Mouse (Mus musculus): ENCODE data around the gene Gm45808.
"Not testable (repeated sequence)": the region's sequence is repeated elsewhere in the genome, so short reads cannot be mapped to it uniquely, and the experiment has no call there.

Gene Gm45808

DNA sequence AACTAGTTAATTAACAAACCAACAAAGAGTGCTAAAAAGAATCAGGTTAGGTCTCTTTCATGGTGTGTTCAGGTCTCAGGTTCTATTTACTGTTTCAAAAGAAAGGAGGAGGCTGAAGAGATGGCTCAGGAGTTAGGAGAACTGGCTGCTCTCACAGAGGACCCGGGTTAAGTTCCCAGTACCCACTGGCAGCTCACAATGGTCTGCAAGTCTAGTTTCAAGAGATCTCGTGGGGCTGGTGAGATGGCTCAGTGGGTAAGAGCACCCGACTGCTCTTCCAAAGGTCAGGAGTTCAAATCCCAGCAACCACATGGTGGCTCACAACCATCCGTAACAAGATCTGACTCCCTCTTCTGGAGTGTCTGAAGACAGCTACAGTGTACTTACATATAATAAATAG, 6.3 kb downstream of the Gm45808 start:
- in situ Hi-C loops (cut with MboI; ENCODE audit: low pct_unique_long_range_greater_than_20kb in 1 of 2, low sequenced_read_pairs in 2 of 2, unreplicated experiment in 1 of 2) = not testable (repeated sequence)

DNA sequence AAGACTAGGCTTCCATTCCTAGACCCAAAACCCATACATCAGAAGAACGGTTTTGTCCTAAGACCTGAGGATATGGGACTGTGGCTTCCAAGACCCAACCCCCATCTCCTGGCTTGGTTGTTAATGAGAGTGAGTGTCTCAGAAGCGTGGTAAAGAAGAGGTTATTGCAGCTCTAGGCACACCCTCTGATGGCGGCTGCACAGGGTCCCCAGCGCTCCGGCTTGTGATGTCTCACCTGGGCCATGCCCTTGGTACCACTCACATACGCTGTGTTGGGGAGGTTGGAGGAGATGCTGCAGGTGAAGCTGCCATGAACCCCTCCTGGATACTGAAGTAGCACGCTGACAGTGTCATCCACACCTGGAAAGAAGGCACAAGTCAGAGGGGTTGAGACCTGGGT, 7.8 kb downstream of the Gm45808 start:
- in situ Hi-C loops (cut with MboI; ENCODE audit: low pct_unique_long_range_greater_than_20kb in 1 of 2, low sequenced_read_pairs in 2 of 2, unreplicated experiment in 1 of 2) = no loop called here

DNA sequence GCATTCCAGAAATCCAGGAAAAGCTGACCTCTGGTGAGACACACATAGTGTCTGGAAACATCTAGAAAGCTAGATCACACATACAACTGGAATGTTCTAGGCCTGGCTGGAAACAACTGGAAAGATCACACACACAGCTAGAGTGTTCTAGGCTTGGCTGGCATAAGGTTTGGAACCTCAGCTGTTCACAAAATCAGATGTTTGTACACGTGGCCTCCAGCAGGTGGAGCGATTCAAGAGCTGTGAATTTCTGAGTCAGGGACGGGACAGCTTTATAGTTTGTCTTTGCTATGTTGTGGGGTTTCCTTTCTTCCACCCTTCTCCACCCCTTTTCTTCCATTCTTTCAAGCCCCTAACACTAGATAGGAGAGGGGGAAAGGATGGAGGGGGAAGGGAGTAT, 9.6 kb downstream of the Gm45808 start:
- in situ Hi-C loops (cut with MboI; ENCODE audit: low pct_unique_long_range_greater_than_20kb in 1 of 2, low sequenced_read_pairs in 2 of 2, unreplicated experiment in 1 of 2) = no loop called here

DNA sequence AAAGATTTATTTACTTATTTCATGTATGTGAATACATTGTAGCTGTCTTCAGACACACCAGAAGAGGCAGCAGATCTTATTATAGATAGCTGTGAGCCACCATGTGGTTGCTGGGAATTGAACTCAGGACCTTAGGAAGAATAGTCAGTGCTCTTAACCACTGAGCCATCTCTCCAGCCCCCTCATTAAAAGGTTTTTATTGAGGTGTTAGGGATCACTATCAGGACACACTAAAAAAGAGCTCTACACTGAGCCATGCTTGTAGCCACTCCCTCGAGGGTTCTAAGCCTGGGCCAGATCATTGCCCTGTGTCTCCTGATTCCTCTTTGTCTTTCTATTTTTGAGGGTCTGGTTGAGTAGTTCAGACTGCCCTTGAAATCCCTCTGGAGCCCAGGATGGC, 10.2 kb downstream of the Gm45808 start:
- in situ Hi-C loops (cut with MboI; ENCODE audit: low pct_unique_long_range_greater_than_20kb in 1 of 2, low sequenced_read_pairs in 2 of 2, unreplicated experiment in 1 of 2) = no loop called here

DNA sequence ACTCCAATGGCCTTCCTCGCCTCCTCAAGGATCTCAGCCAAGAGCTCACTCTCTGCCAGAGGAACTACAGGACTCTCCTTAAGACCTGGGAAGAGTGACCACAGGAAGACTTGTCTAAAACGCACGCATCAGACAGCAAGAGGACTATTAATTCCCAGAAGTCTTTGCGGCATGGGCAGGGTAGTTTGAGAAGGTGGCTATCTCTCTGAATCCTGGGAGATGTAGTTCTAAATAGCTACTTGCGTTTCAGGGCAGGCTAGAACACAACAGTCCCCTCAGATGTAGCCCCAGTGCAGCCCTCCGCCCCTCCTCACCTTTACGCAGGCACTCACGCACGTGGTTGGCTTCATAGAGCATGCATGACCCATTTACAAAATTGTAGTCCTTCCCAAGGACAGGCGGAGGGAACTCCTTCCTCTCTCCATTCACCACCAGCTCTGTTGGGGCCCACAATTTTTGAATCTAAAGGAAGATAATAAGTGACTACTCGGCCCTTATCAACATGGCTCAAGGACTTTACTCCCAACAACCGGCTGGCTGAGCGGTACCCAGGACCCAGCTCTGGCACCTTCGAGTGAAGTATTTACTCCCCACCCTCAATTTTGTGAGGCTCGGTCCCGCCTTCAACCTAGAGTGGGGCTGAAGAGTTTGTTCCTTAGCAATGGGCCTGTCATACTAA, 11.2 kb downstream of the Gm45808 start:
- in situ Hi-C loops (cut with MboI; ENCODE audit: low pct_unique_long_range_greater_than_20kb in 1 of 2, low sequenced_read_pairs in 2 of 2, unreplicated experiment in 1 of 2) = no loop called here

DNA sequence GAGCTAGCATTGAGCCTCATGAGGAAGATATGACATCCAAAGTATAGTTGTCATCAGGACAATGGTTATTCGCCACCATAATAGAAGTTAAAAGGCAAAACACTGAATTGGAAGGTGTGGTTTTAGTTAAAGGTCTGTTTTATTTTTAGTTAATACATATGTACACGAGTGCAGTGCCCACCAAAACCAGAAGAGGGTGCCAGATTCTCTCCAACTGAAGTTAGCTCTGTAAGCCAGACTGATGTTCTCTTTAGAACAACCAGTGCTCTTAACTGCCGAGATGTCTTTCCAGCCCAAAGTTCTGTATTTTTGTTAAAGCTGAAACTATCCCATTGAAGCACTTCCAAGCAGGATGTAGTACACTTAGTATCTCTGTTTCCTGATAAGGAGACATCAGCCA, 15.7 kb downstream of the Gm45808 start:
- in situ Hi-C loops (cut with MboI; ENCODE audit: low pct_unique_long_range_greater_than_20kb in 1 of 2, low sequenced_read_pairs in 2 of 2, unreplicated experiment in 1 of 2) = no loop called here

DNA sequence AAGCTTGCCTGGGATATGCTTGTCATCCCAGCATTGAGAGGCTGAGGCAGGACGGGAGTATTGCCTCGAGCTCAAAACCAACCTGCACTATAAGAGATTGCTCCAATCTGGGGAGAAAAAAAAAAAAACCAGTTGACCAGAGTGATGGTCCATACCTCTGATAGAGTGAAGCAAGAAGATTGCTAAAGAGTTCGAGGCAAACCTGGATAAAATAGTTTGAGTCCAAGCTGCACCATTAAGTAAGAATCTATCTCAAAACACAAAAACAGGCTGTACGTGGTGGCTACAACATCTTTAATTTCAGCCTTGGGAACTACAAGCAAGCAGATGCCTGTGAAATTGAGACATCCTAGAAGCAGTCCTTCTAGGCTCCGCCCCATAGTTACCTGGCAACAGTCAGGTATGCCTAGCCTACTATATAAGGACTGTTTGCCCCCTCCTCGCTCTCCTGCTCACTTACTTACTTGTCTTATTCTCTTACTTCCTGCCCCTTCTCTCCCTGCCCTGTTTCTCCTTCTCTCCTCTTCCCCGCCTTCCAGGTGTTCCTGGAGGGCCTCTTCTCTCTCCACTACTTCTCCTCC, 19.4 kb downstream of the Gm45808 start:
- in situ Hi-C loops (cut with MboI; ENCODE audit: low pct_unique_long_range_greater_than_20kb in 1 of 2, low sequenced_read_pairs in 2 of 2, unreplicated experiment in 1 of 2) = loop anchor here in 1 of 2 experiments (5.0 kb wide), 1 partner anchor 125 kb away; no protein-coding TSS in a partner anchor

DNA sequence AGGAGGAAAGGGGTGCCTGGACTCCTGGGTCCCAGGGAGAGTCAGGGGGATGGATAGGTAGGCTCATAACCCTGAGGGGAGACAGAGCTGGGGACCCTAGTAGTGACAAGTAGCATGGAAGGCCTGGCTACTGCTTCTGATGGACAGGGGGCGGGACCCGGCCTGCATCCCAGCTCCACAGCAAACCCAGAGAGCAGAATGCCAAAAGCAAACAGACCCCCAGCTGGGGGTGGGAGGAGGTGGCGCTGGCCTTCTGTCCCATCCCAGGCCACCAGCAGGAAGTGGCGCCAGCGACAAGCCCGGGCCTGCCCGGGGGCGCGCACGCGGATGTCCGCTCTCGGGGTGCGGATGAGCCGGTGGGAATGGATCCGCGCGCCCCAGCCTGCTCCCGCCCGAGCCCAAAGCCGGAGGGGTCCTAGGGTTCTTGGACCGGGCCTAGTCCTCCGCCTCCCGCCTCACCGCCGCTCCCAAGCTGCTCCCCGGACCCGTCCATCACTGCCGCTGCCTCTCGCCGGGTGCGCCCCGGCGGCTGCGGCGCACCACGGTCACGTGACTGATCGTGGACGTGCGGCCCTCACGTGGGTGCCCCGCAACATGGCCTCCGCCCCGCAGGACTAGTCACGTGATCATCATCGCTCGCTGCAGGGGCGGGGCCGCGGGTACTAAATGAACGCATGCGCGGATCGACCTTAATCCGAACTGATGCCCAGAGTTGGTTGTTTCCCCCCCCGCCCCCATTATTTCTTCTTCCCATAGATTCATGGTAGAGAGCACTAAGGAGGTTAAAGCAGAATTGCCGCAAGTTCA, 20.1 kb downstream of the Gm45808 start, which contains the start of gene Bax:
TSS of gene Bax (minus strand) at position 616 of the 807 bp plus-strand sequence.
- in situ Hi-C loops (cut with MboI; ENCODE audit: low pct_unique_long_range_greater_than_20kb in 1 of 2, low sequenced_read_pairs in 2 of 2, unreplicated experiment in 1 of 2) = loop anchor here in 1 of 2 experiments (5.0 kb wide), 1 partner anchor 126 kb away; no protein-coding TSS in a partner anchor

DNA sequence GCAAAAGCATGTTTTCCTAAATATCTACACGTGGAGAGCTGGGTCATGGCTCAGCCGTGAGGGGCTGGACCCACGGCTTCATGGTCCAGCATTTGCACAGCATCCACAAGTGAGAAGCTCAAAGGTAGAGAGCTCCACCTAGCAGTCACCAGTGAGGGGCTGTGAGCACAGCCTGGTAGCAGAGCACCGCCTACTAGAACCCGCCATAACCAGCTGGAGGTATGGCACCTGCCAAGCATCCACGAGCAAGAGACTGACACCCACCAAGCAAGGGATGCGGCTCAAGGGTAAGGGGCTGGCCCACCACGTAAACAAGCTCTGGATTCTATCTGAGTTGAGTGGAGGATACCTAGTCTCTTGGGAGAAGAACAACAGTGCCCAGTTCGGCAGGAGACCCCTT, 21.1 kb downstream of the Gm45808 start:
- in situ Hi-C loops (cut with MboI; ENCODE audit: low pct_unique_long_range_greater_than_20kb in 1 of 2, low sequenced_read_pairs in 2 of 2, unreplicated experiment in 1 of 2) = loop anchor here in 1 of 2 experiments (5.0 kb wide), 1 partner anchor 127 kb away; no protein-coding TSS in a partner anchor

DNA sequence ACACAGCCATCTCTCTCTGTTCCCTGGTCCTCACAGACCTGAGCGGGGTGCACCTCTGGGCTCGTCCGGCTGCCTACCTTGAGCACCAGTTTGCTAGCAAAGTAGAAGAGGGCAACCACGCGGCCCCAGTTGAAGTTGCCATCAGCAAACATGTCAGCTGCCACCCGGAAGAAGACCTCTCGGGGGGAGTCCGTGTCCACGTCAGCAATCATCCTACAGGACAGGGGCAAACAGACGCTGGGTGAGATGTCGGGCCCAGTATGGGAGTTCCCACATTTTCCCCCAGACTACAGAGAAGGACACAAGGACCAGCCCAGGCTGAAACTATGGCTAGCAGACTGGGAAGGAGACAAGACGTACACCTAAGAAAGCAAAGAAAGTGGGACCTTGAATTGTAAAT, 21.5 kb downstream of the Gm45808 start:
- in situ Hi-C loops (cut with MboI; ENCODE audit: low pct_unique_long_range_greater_than_20kb in 1 of 2, low sequenced_read_pairs in 2 of 2, unreplicated experiment in 1 of 2) = loop anchor here in 1 of 2 experiments (5.0 kb wide), 1 partner anchor 127 kb away; no protein-coding TSS in a partner anchor

DNA sequence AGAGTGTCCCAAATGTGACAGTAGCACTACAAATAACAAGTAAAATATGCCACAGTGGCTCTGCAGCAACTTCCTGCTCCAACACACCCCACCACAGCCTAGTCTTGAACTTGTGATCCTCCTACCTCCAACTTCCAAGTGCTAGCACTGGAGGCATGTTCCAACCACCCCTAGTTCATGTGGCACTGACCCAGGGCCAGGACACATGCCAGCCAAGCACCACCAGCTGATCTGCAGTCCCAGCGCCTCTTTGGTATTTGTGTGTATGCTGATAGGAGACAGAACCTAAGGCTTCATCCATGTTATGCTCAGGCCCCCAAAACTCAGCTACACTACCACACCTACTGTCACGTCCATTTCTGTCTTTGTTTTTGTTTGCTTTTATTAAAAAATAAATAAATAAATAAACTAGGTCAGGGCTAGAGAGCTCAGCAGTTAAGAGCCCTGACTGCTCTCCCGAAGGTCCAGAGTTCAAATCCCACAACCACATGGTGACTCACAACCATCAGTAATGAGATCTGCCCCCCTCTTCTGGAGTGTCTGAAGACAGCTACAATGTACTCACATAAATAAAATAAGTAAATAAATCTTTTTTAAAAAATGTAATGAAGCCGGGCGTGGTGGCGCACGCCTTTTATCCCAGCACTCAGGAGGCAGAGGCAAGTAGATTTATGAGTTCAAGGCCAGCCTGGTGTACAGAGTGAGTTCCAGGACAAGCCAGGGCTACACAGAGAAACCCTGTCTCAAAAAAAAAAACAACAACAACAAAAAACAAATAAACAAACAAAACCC, 22.4 kb downstream of the Gm45808 start:
- in situ Hi-C loops (cut with MboI; ENCODE audit: low pct_unique_long_range_greater_than_20kb in 1 of 2, low sequenced_read_pairs in 2 of 2, unreplicated experiment in 1 of 2) = no loop called here

DNA sequence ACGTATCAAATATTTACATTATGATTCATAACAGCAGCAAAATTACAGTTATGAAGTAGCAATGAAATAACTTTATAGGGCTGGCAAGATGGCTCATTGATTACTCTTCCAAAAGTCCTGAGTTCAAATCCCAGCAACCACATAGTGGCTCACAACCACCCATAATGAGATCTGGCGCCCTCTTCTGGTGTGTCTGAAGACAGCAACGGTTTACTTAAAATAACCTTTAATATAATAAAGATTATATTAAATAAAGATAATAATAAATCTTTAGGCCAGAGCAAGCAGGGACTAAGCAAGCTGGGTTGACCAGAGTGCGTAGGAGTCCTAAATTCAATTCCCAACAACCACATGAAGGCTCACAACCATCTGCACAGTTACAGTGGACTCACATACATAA, 23.7 kb downstream of the Gm45808 start:
- in situ Hi-C loops (cut with MboI; ENCODE audit: low pct_unique_long_range_greater_than_20kb in 1 of 2, low sequenced_read_pairs in 2 of 2, unreplicated experiment in 1 of 2) = not testable (repeated sequence)

DNA sequence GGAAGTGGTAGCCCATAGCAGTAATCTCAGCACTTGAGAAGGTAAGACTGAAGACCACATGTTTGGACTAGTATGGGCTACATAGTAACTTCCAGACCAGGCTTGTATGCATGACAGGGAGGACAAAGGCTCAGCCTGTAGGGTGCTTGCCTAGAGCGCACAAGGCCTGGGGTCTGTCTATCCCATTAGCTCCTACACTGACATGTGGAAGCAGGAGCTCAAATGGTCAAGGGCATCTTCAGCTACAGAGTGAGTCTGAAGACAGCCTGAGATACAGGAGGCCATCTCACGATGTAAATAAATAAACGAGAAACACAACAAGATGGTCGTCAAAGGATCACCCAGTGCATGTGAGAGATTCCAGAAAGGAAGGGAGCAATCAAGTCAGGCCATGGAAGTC, 24.3 kb downstream of the Gm45808 start:
- in situ Hi-C loops (cut with MboI; ENCODE audit: low pct_unique_long_range_greater_than_20kb in 1 of 2, low sequenced_read_pairs in 2 of 2, unreplicated experiment in 1 of 2) = no loop called here

DNA sequence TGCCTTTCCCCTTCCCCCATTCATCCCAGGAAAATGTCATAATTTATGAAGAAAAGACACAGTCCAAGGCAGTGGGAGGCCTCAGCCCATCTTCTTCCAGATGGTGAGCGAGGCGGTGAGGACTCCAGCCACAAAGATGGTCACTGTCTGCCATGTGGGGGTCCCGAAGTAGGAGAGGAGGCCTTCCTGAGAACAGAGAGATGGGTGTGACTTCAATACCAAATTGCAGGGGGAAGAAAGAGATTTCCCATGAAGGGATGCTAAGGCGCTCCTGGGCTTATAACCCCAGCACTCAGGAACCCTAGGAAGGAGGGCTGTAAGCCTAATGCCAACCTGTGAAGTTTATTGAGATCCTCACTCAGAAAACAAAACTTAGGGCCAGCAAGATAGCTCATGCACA, 24.8 kb downstream of the Gm45808 start:
- in situ Hi-C loops (cut with MboI; ENCODE audit: low pct_unique_long_range_greater_than_20kb in 1 of 2, low sequenced_read_pairs in 2 of 2, unreplicated experiment in 1 of 2) = no loop called here

DNA sequence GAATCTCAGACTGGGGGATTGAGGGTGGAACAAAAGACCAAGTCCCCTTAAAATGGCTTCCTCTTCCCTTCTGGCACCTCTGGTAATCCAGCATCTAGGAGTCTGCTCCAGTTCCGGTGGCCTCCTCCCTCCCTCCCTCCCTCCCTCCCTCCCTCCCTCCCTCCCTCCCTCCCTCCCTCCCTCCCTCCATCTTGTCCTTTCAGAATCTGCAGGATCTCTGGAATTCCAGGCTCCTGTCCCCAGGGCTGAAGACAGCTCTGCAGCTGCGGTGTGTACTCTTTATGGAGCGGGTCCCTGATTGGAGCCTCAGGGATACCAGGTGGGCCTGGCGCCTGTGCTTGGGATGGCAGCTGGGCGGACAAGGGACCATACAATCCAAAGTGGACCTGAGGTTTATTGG, 25.3 kb downstream of the Gm45808 start:
- in situ Hi-C loops (cut with MboI; ENCODE audit: low pct_unique_long_range_greater_than_20kb in 1 of 2, low sequenced_read_pairs in 2 of 2, unreplicated experiment in 1 of 2) = no loop called here

DNA sequence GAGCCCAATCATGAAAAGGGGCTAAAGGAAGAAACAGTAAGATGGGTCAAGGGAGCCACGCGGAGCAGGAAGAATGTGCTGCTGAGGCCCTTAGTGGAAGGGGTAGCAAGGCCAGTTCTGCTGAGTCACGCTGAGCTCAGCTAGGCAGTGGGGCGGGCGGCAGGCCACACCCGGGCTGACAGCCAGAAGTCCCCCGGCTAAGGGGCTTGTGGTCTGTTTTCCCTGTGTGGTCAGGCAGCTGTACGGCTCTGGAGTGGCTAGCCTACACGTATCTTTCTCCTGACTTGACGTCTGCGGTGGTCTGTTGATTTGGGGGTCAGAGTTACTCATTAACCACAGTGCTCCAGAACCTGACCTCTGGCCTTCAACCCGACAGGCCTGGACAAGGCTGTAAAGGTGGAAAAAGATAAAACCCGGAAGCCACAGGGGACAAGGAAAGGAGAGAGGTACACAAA, 25.7 kb downstream of the Gm45808 start:
- in situ Hi-C loops (cut with MboI; ENCODE audit: low pct_unique_long_range_greater_than_20kb in 1 of 2, low sequenced_read_pairs in 2 of 2, unreplicated experiment in 1 of 2) = no loop called here

DNA sequence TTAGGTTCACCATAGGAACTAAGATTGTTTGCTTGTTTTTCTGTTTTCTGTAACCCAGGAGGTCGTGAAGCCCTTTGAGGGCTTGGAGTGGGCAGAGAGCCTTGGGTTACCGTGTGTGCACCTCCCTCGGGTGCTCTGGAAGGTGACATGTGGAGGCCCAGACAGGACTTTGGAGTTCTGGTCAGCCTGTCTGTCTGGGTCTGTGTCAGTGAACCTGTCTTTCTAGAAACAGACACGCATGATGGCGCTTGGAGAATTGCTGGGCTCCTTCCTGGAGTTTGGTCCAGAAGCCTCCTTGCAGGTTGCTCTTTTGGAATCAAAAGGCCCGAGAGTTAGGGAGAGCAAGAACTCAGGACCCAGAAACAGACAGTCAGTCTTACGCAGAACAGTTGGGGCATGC, 26.2 kb downstream of the Gm45808 start:
- in situ Hi-C loops (cut with MboI; ENCODE audit: low pct_unique_long_range_greater_than_20kb in 1 of 2, low sequenced_read_pairs in 2 of 2, unreplicated experiment in 1 of 2) = no loop called here

DNA sequence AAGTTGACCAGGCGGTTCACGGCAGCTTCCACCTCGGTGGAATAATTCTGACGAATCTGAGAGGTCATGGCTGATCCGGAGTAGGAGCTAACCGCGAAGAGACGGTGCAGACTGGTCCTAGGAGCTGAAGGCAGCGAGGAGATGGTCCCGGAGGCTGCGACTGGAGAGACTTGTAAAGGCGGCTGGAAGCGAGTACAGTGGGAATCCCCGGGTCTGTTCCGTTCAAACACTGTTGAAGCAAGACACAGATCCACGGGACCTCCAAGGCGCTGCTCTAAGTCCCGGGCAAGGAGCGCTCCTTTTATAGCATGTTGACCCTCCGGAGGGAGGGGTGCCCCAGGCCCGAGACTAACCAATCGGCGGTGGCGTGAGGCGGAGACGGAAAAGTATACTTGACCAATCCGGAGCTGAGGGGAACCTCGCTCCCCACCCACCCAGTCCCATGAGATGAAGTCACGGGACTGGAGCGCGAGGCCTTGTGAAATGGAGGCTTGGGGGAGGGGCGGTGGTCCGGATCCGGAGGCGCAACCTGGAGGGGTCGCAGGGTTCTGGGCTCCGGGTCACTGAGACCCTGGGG, 27.0 kb downstream of the Gm45808 start, which contains the start of gene Ftl1:
TSS of gene Ftl1 (minus strand) at position 321 of the 577 bp plus-strand sequence.
- in situ Hi-C loops (cut with MboI; ENCODE audit: low pct_unique_long_range_greater_than_20kb in 1 of 2, low sequenced_read_pairs in 2 of 2, unreplicated experiment in 1 of 2) = not testable (repeated sequence)

All from mouse embryonic stem cell (cell line).